Comparison of ENCODE assay signal across 22 mouse cellular contexts in genomic region chr15:101216036-101216435, GRCm38 (mm10).
"Had no signal": no experiment of that assay in that cellular context is flagged by ENCODE, and none has a peak within 500 bp of the region (broad histone marks: within the 10 kb centered on the region; RNA-seq: fewer than 3 reads in every experiment).

No protein-coding gene starts in this region.

- H3K9me3 ChIP-seq: limb, embryonic 10.5 days; limb, embryonic 13.5 days; liver, embryonic 12.5 days; liver, embryonic 15.5 days; lung, embryonic 15.5 days; megakaryocyte, embryonic 14.5 days; midbrain, embryonic 10.5 days; midbrain, embryonic 15.5 days; neural tube, embryonic 12.5 days; neural tube, embryonic 15.5 days had no signal

- ATAC-seq: intestine, postnatal 0 days; liver, embryonic 12.5 days; midbrain, embryonic 15.5 days had no signal

- DNase-seq: liver; lung, adult 18-20 months; lung, postnatal 10 days; lung, postnatal 36 days; right cerebral cortex, adult 18-20 months; right cerebral cortex, postnatal 14 days; right cerebral cortex, postnatal 4 days; thymus, adult 2 months; thymus, postnatal 14 days; thymus, postnatal 4 days had no signal

- H3K36me3 ChIP-seq: liver, embryonic 15.5 days had no signal

- H3K27me3 ChIP-seq: limb, embryonic 13.5 days; liver, embryonic 15.5 days; lung, embryonic 15.5 days; midbrain, embryonic 15.5 days; neural tube, embryonic 12.5 days; neural tube, embryonic 15.5 days had no signal

- H3K9ac ChIP-seq: limb, embryonic 13.5 days; liver, embryonic 12.5 days; liver, embryonic 15.5 days; lung, embryonic 15.5 days; midbrain, embryonic 15.5 days; neural tube, embryonic 12.5 days; neural tube, embryonic 15.5 days had no signal

- H3K4me2 ChIP-seq: limb, embryonic 13.5 days; liver, embryonic 12.5 days; liver, embryonic 15.5 days; lung, embryonic 15.5 days; midbrain, embryonic 15.5 days; neural tube, embryonic 12.5 days; neural tube, embryonic 15.5 days had no signal

- H3K4me3 ChIP-seq: limb, embryonic 10.5 days; limb, embryonic 13.5 days; liver, embryonic 12.5 days; liver, embryonic 15.5 days; lung, embryonic 15.5 days; megakaryocyte, embryonic 14.5 days; midbrain, embryonic 10.5 days; midbrain, embryonic 15.5 days; neural tube, embryonic 12.5 days; neural tube, embryonic 15.5 days had no signal

- H3K4me1 ChIP-seq: liver, embryonic 12.5 days; liver, embryonic 15.5 days had no signal

- H3K27ac ChIP-seq: limb, embryonic 10.5 days; limb, embryonic 13.5 days; liver, embryonic 12.5 days; liver, embryonic 15.5 days; lung, embryonic 15.5 days; midbrain, embryonic 10.5 days; midbrain, embryonic 15.5 days; neural tube, embryonic 12.5 days; neural tube, embryonic 15.5 days; stomach, postnatal 0 days had no signal
